Mouse (Mus musculus): ENCODE data around the gene Pgk1. TPM values are rescaled to one million over a fixed set of nuclear protein-coding genes. Genes with fewer than 3 reads are reported as not detected.

The Pgk1 gene
- 10 to 100 TPM; 10.9 to 46.8 (median 20.4) TPM for total RNA-seq (2018; cell fraction: chromatin; rRNA removed)
- total RNA-seq (2018; cell fraction: cytosol; rRNA removed), result 100 to 1,000 TPM; 184 to 321 (median 261) TPM
- total RNA-seq (2018; cell fraction: nucleus; rRNA removed), result 100 to 1,000 TPM in 9 of 26 experiments, 10 to 100 TPM in 17; 54.4 to 191 (median 92.7) TPM
- polyA plus RNA-seq (2018), result 180 to 539 TPM (median 250 TPM) in 3 replicates

DNA sequence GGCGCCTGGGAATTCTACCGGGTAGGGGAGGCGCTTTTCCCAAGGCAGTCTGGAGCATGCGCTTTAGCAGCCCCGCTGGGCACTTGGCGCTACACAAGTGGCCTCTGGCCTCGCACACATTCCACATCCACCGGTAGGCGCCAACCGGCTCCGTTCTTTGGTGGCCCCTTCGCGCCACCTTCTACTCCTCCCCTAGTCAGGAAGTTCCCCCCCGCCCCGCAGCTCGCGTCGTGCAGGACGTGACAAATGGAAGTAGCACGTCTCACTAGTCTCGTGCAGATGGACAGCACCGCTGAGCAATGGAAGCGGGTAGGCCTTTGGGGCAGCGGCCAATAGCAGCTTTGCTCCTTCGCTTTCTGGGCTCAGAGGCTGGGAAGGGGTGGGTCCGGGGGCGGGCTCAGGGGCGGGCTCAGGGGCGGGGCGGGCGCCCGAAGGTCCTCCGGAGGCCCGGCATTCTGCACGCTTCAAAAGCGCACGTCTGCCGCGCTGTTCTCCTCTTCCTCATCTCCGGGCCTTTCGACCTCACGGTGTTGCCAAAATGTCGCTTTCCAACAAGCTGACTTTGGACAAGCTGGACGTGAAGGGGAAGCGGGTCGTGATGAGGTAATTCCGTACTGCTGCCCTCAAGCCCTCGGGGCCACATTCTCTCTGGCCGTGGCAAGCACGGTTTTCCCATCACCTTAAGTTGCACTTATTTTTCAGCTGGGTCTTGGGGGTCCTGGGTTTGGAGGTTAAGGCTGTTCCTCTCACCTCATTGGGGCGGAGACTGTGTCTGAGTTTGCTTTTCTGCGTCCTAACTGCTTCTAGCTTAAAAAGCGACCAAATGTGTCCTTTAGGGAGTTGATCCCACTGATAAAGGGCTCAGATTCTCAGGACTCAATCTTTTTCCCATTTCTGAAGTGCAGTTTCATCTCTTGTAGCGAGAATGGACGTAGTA, at the start of gene Pgk1:
TSS of gene Pgk1 (plus strand) at position 388 of the 937 bp plus-strand sequence.
- H3K79me2 ChIP-seq (ENCODE audit: inconsistent target), result peaks cover 46% of the 10 kb centered on the region
- peak within 1 kb of the TSS; percentile 69 for H3K4me3 ChIP-seq (ENCODE audit: inconsistent target)
- H3K27ac ChIP-seq, result peak within 1 kb of the TSS; percentile 79
- no peaks in the 10 kb centered on the region for H3K36me3 ChIP-seq (ENCODE audit: inconsistent target)
- WGBS (ENCODE audit: missing documents), result 21% methylated on average over 34 of the region's 55 CpGs

DNA sequence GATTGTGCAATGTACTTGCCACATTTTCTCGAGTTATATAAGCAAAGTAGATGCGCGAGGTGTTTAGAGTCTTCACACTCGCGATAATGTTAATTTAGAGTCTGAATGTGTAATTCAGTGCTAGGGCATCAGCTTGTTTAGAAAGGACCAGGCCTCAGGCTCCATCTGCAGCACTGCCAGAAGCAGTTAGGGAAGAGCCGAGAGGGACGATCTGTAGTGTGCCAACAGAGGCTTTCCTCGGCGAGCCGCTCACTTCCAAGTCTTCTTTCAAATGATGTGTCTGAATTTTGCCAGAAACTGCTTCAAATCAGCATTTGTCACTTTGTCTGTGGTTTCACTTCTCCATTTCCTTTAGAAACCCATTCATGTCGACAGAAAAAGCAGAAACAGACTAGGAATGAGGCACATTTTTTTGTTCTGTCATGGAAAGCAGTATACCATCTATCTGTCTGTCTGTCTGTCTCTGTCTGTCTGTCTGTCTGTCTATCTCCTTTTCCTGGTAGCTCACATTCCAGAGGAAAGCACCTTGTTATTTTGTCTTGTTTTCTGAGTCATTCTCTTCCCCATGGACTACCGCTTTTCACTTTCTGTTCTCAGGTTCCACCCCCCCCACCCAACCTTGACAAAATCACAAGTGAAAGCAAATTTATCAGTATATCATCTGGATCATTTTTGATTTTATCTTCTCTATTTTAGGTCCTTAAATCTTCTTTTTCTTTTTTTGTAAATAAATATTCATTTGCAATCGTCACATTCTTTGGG, 47.4 kb upstream of the Pgk1 start:
- Histone ChIP-seq H3K27ac (peak overlapping the region; percentile 84), H3K79me2 (ENCODE audit: inconsistent target) (peaks cover 10% of the 10 kb centered on the region; the same call in 1 of the 2 replicates), H3K36me3 (ENCODE audit: inconsistent target) (no peaks in the 10 kb centered on the region), H3K4me3 (ENCODE audit: inconsistent target) (no peak overlapping the region)
- WGBS (ENCODE audit: missing documents), result 42% methylated on average over 8 of the region's 13 CpGs

DNA sequence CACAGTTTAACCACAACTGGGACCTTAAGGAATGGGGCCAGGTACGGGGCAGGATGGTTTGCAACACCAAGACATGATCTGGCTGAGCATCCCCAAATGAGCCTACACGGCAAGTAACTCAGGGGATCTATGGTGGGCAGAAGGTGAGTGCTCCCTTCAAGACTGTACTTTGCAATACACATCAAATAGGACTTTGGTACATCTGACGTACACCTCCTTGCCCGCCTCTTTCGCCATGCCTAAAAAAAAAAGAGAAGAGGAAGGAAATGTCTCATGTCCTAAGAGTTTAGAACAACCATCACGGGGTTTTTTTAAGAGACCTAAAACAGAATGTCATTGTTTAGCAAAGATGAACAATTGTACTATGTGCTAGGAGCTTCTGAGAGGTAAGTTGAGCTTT, 44.0 kb upstream of the Pgk1 start, which contains the start of gene Tlr13:
TSS of gene Tlr13 (plus strand) at position 269 of the 400 bp plus-strand sequence.
- Histone ChIP-seq H3K27ac (peak within 1 kb of the TSS; percentile 92), H3K79me2 (ENCODE audit: inconsistent target) (peaks cover 44% of the 10 kb centered on the region), H3K4me3 (ENCODE audit: inconsistent target) (peak within 1 kb of the TSS; percentile 49), H3K36me3 (ENCODE audit: inconsistent target) (no peaks in the 10 kb centered on the region)
- 39% methylated on average over 6 of the region's 6 CpGs for WGBS (ENCODE audit: missing documents)

DNA sequence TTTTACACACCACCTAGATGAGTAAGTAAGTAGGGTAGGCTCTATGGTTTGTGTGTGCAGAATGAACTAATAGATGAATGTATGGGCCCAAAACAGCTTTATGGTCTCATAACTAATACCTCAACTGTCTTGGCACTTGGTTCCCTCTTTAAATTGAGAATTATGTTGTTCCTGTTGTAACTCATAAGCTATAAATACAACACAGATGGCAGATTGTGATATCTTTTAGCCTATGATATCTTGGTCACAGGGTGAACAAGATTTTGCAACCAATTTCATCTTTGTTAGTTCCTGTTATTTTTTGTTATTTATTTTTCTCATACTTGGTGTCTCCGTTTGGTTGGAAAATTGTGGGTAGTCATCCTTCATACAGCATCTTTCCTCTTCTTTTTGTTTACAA, 38.7 kb upstream of the Pgk1 start:
- H3K4me3 ChIP-seq (ENCODE audit: inconsistent target), result no peak overlapping the region
- H3K79me2 ChIP-seq (ENCODE audit: inconsistent target), result peaks cover 94% of the 10 kb centered on the region
- peak overlapping the region; percentile 92 for H3K27ac ChIP-seq
- no peaks in the 10 kb centered on the region for H3K36me3 ChIP-seq (ENCODE audit: inconsistent target)
- 17% methylated on average over 1 of the region's 1 CpGs for WGBS (ENCODE audit: missing documents)

DNA sequence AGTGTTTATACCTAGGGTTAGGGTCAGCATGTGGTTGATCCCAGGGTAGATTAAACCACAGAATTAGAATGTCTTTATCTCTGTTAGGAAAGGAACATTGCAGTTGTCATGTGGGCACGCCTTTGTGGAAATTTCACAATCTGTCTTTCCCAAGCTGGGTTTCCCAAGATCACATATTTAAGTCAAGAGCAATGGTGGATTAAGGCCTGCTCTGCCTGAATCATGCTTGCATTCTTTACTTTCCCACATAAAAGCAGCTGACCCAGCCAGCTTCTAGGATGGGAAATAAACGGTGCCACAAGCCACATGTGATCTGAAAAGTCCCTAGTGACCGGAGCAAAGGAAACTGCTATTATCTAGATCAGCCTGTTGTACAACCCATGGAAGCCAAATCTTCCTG, 37.4 kb upstream of the Pgk1 start:
- WGBS (ENCODE audit: missing documents), result 22% methylated on average over 3 of the region's 3 CpGs
- H3K36me3 ChIP-seq (ENCODE audit: inconsistent target), result no peaks in the 10 kb centered on the region
- H3K79me2 ChIP-seq (ENCODE audit: inconsistent target), result peaks cover 97% of the 10 kb centered on the region
- no peak overlapping the region for H3K4me3 ChIP-seq (ENCODE audit: inconsistent target)
- peak overlapping the region; percentile 92 for H3K27ac ChIP-seq

DNA sequence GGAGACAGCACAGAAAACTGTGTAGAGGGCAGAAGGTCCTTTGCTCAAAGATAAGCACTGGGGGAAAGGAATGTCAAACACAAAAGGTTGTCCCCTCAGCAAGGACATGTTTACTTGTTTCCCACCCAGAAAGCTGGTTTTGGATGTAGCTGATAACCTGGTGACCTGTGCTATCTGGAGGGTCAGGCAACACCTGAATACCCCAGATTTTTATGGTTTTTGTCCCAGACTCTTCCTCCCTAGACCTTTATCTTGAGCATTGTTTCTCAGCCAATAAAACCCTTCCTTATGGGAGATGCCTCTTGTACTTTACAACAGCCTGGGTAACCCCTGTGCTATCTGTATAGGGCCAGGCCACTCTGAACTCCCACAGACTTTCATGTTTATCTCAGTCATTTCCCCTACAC, 32.7 kb upstream of the Pgk1 start:
- no peak overlapping the region for H3K4me3 ChIP-seq (ENCODE audit: inconsistent target)
- peaks cover 14% of the 10 kb centered on the region; the same call in 1 of the 2 replicates for H3K36me3 ChIP-seq (ENCODE audit: inconsistent target)
- H3K79me2 ChIP-seq (ENCODE audit: inconsistent target), result peaks cover 99% of the 10 kb centered on the region
- H3K27ac ChIP-seq, result no peak overlapping the region

DNA sequence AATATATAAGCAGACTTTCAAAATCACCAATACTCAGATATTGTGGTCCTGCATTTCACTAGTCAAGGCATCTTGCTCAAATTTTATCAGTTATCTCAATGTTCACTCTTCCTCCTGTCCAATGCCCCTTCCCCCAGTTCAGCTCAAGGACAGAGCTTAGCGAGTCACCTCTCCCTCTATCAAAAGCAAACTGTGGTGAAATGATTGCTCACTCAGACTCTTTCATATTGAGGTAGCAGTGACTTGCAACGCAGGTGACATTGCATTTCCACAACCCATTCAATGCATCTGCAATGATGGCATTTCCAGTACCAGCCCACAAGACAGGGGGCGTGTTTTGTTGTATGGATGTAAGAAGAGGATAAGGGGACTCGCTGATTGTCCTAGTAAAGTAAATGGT, 31.0 kb upstream of the Pgk1 start:
- Histone ChIP-seq H3K4me3 (ENCODE audit: inconsistent target) (no peak overlapping the region), H3K79me2 (ENCODE audit: inconsistent target) (peaks cover 93% of the 10 kb centered on the region), H3K36me3 (ENCODE audit: inconsistent target) (peaks cover 22% of the 10 kb centered on the region; the same call in 1 of the 2 replicates), H3K27ac (no peak overlapping the region)
- WGBS (ENCODE audit: missing documents), result 80% methylated on average over 4 of the region's 4 CpGs

DNA sequence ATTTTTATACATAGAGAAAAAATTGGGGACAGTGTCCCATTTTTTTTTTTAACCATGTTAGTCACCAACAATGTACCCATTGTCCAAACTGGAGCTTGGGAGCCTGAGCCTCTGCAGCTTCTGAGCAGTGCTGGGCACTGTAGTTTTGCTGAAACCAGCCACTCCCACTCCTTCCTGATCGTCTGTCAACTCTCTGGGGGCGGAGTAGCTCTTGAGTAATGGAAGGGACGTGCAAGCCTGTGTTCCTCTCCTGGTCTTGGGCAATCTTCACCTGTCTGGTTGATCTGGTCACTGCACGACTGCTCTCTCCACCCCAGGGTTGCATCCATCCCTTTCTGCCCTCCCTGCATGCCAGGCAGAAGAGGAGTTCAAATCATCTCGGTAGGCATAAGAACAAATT, 22.9 kb upstream of the Pgk1 start:
- Histone ChIP-seq H3K36me3 (ENCODE audit: inconsistent target) (0 out of 2 replicates have a peak, but pooled peaks cover 7% of the 10 kb centered on the region), H3K79me2 (ENCODE audit: inconsistent target) (peaks cover 12% of the 10 kb centered on the region), H3K27ac (no peak overlapping the region), H3K4me3 (ENCODE audit: inconsistent target) (no peak overlapping the region)
- 40% methylated on average over 5 of the region's 5 CpGs for WGBS (ENCODE audit: missing documents)

DNA sequence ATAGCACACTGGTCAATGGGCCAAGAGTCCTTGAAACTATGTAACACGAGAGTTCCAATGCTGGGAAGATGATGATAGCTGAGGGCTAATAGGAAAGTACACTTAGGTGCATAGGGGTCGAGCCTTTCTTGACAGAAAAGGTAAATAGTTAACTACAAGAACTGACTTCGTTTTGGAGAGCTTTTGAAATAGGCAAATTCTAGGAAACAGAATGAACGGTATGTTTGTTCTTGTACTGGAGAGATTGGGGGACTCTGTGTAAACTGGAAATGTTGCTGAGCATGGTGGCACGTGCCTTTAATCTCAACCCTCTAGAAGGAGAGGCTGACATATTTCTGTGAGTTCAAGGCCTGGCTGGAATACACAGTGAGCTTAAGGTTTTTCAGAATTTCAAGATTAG, 22.3 kb upstream of the Pgk1 start:
- Histone ChIP-seq H3K27ac (no peak overlapping the region), H3K36me3 (ENCODE audit: inconsistent target) (0 out of 2 replicates have a peak, but pooled peaks cover 7% of the 10 kb centered on the region), H3K4me3 (ENCODE audit: inconsistent target) (no peak overlapping the region), H3K79me2 (ENCODE audit: inconsistent target) (peaks cover 7% of the 10 kb centered on the region; the same call in 1 of the 2 replicates)
- 81% methylated on average over 4 of the region's 5 CpGs for WGBS (ENCODE audit: missing documents)

DNA sequence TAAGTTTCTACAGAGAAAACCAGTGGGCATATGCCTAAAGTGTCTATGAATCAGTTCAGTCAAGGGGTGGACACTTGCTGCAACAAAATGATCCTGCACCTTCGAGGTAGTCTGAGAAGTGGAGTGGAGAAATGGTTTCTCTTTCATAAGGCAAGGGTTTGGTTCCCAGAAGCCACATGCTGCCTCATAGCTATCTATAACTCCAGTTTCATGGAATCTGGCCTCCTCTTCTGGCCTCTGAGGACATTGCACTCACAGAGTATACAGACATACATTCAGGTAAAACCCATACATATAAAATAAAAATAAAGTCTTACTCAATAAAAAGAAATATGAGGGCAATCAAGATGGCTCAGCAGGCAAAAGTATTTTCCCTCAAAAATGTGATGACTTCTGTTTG, 21.8 kb upstream of the Pgk1 start:
- H3K27ac ChIP-seq, result no peak overlapping the region
- H3K36me3 ChIP-seq (ENCODE audit: inconsistent target), result 0 out of 2 replicates have a peak, but pooled peaks cover 2% of the 10 kb centered on the region
- no peak overlapping the region for H3K4me3 ChIP-seq (ENCODE audit: inconsistent target)
- peaks cover 2% of the 10 kb centered on the region; the same call in 1 of the 2 replicates for H3K79me2 ChIP-seq (ENCODE audit: inconsistent target)
- no CpG with 5 or more reads among the region's 1 CpGs for WGBS (ENCODE audit: missing documents)

DNA sequence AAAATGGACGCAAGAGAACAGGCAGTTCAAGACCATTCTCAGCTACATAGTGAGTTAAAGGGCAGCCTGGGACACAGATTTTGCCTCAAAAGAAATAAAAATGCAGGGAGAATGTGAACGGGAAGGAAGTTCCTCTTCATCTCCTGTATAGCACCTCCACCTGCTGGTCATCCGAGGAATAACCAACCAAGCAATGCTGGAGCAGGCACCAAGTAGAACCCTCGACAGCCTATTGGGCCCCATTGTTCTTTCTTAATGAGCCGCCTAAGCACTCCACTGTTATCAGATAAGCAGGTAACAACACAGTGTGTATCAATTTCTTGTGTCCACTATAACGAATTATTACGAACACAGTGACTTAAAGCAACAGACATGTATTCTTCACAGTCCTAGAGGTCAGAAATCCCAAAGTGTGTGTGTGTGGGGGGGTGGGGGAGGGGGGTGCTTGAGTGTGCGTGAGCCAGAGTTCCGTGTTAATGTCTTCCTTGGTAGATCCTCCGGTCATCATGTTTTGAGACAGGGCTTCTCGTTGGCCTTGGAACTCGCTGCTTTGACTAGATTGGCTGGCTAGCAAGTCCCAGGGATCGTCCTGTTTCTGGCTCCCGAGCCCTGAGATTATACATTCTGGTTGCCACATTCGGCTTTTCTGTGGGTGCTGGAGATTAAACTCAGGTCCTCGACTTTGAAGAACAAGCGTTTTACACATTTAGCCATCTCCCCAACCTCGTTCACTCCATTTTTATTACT, 15.6 kb upstream of the Pgk1 start:
- H3K27ac ChIP-seq, result no peak overlapping the region
- no peak overlapping the region for H3K4me3 ChIP-seq (ENCODE audit: inconsistent target)
- 32% methylated on average over 16 of the region's 18 CpGs for WGBS (ENCODE audit: missing documents)
- H3K79me2 ChIP-seq (ENCODE audit: inconsistent target), result no peaks in the 10 kb centered on the region
- H3K36me3 ChIP-seq (ENCODE audit: inconsistent target), result no peaks in the 10 kb centered on the region

DNA sequence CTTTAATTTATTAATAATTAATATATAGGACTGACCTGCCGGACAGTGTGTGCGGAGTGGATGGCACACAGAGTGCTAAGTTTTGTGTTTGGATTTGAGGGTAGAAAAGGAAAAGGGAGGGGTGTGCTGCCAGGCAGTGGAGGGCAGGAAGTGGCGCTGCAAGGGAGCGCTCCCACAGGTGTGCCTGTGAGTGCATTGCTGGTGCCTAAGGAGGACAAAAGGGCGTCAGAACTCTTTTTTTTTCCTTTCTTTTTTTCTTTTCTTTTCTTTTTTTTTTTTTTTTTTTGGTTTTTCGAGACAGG, 15.1 kb upstream of the Pgk1 start:
- H3K27ac ChIP-seq, result no peak overlapping the region
- H3K79me2 ChIP-seq (ENCODE audit: inconsistent target), result no peaks in the 10 kb centered on the region
- no peak overlapping the region for H3K4me3 ChIP-seq (ENCODE audit: inconsistent target)
- 47% methylated on average over 2 of the region's 6 CpGs for WGBS (ENCODE audit: missing documents)
- H3K36me3 ChIP-seq (ENCODE audit: inconsistent target), result no peaks in the 10 kb centered on the region

DNA sequence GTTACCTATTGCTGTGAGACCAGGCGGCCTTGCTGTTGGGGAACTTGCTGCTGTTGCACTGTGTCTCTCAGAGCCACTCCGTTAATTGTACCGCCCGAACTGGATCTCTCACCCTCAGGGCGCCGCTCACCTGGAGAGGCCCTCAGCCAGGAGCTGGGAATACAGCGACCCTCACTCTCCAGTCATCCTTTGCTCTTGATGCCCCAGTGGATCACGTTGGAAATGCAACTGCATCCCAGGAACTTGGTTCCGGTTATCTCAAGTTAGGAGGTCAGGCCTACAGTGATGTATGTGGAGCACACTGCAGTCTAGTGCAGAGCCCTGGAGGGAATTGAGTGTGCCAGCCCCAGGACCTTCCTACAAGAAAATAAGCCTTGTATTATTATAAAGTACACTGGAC, 10.6 kb upstream of the Pgk1 start:
- Histone ChIP-seq H3K36me3 (ENCODE audit: inconsistent target) (no peaks in the 10 kb centered on the region), H3K27ac (no peak overlapping the region), H3K4me3 (ENCODE audit: inconsistent target) (no peak overlapping the region), H3K79me2 (ENCODE audit: inconsistent target) (no peaks in the 10 kb centered on the region)
- 65% methylated on average over 9 of the region's 9 CpGs for WGBS (ENCODE audit: missing documents)

DNA sequence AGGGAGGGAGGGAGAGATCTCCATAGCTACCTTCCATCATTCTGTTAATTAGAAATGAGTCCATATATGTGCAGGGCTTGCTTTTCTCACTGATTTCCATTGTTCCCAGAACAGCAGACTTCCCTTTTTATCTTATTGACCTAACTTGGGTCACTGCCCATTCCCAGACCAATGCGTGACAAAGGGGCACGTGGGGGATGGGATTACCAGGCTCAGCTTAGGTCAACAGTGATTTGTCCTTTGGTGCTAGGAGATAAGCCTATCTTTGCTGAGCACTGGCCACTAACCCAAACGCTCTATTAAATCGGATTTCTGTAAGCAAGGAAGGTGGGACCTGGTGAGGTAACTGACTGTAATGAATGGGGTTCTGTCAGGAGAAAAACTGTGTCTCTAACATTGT, 2.6 kb upstream of the Pgk1 start:
- Histone ChIP-seq H3K4me3 (ENCODE audit: inconsistent target) (no peak overlapping the region), H3K79me2 (ENCODE audit: inconsistent target) (peaks cover 20% of the 10 kb centered on the region), H3K27ac (no peak overlapping the region), H3K36me3 (ENCODE audit: inconsistent target) (no peaks in the 10 kb centered on the region)
- WGBS (ENCODE audit: missing documents), result 90% methylated on average over 4 of the region's 4 CpGs

Measured in macrophage (primary cell).